8 mouse cellular contexts compared by ENCODE assay signal in the genomic region with DNA sequence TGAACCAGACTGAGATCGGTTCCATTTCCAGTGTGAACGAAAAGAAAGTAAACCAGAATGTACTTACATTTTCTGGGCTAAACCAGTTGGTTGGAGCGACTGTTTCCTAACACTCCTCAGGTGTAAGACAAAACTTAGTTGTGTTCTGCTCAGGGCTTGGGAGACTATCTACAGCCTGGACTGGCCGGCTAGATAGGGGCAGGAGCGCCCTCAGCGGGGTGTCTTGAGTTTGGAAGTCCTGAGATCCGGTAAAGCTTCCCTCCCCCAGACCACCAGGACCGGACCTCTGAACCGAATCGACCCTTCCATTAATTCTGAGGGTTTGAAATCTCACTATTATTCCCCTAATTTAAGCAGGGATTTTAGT. TPM values are rescaled to one million over a fixed set of nuclear protein-coding genes. Genes with fewer than 3 reads are reported as not detected.
DNase-seq lines count a peak whose midpoint lies in the region; ATAC-seq lines count a peak whose summit lies in the region.

No protein-coding gene starts in this region.

- H3K27me3 ChIP-seq in forebrain, embryonic 12.5 days = no peaks in the 10 kb centered on the region
- H3K27me3 ChIP-seq in intestine, embryonic 16.5 days (replicated peaks; ENCODE audit: control insufficient read depth, insufficient read depth, low read length) = no peaks in the 10 kb centered on the region
- no peaks in the 10 kb centered on the region for H3K27me3 ChIP-seq in neural tube, embryonic 14.5 days (ENCODE audit: control insufficient read depth, insufficient read depth, low read length)

- peak overlapping the region; percentile 79 for H3K27ac ChIP-seq in forebrain, embryonic 12.5 days
- peak overlapping the region; percentile 46; the same call in 1 of the 2 replicates for H3K27ac ChIP-seq in intestine, embryonic 16.5 days (ENCODE audit: low read length)
- H3K27ac ChIP-seq in neural tube, embryonic 14.5 days (ENCODE audit: low read depth, low read length) = peak overlapping the region; percentile 48

- ATAC-seq in forebrain, embryonic 12.5 days (ENCODE audit: low FRiP score) = peak; percentile 37
- ATAC-seq in intestine, embryonic 16.5 days = peak; percentile 72
- ATAC-seq in neural tube, embryonic 14.5 days (ENCODE audit: low read depth) = peak; percentile 35; the same call in 1 of the 2 replicates

- peaks cover 38% of the 10 kb centered on the region for H3K4me1 ChIP-seq in forebrain, embryonic 12.5 days
- peaks cover 7% of the 10 kb centered on the region for H3K4me1 ChIP-seq in intestine, embryonic 16.5 days (ENCODE audit: control insufficient read depth, insufficient read depth, low read length)
- H3K4me1 ChIP-seq in neural tube, embryonic 14.5 days (ENCODE audit: control insufficient read depth, insufficient read depth, low read length) = peaks cover 2% of the 10 kb centered on the region; the same call in 1 of the 2 replicates

- peak; percentile 35 for DNase-seq in ovary, adult 18-20 months (ENCODE audit: low spot score)
- DNase-seq in ovary, postnatal 10 days (ENCODE audit: low spot score) = no peak
- peak; percentile 58 to 60 for DNase-seq in lung, adult 18-20 months
- DNase-seq in MN1 (ENCODE audit: low spot score) = no peak
- DNase-seq in thymus, postnatal 25 days = no peak

- H3K4me3 ChIP-seq in forebrain, embryonic 12.5 days (replicated peaks) = peak overlapping the region; percentile 84
- peak overlapping the region; percentile 75 for H3K4me3 ChIP-seq in intestine, embryonic 16.5 days (ENCODE audit: low read length)
- H3K4me3 ChIP-seq in neural tube, embryonic 14.5 days (ENCODE audit: low read depth, low read length) = peak overlapping the region; percentile 82

- H3K36me3 ChIP-seq in forebrain, embryonic 12.5 days (replicated peaks) = no peaks in the 10 kb centered on the region
- no peaks in the 10 kb centered on the region for H3K36me3 ChIP-seq in intestine, embryonic 16.5 days (ENCODE audit: control insufficient read depth, insufficient read depth, low read length)
- H3K36me3 ChIP-seq in neural tube, embryonic 14.5 days (ENCODE audit: control insufficient read depth, insufficient read depth, low read length) = no peaks in the 10 kb centered on the region

- WGBS in forebrain, embryonic 12.5 days = under 1% methylated on average over 10 of the region's 10 CpGs
- 2% methylated on average over 10 of the region's 10 CpGs for WGBS in intestine, embryonic 16.5 days
- 0% methylated on average over 10 of the region's 10 CpGs for WGBS in neural tube, embryonic 14.5 days

- H3K4me2 ChIP-seq in forebrain, embryonic 12.5 days = peak overlapping the region; percentile 91
- H3K4me2 ChIP-seq in intestine, embryonic 16.5 days (ENCODE audit: low read depth, low read length) = peak overlapping the region; percentile 89
- H3K4me2 ChIP-seq in neural tube, embryonic 14.5 days (ENCODE audit: low read depth, low read length) = peak overlapping the region; percentile 95

- H3K9ac ChIP-seq in forebrain, embryonic 12.5 days = peak overlapping the region; percentile 88; the same call in 1 of the 2 replicates
- H3K9ac ChIP-seq in intestine, embryonic 16.5 days (ENCODE audit: low read depth, low read length) = peak overlapping the region; percentile 84
- H3K9ac ChIP-seq in neural tube, embryonic 14.5 days (replicated peaks; ENCODE audit: low read depth, low read length) = peak overlapping the region; percentile 81; the same call in 1 of the 2 replicates

- H3K9me3 ChIP-seq in forebrain, embryonic 12.5 days = no peaks in the 10 kb centered on the region
- no peaks in the 10 kb centered on the region; the same call in 1 of the 2 replicates for H3K9me3 ChIP-seq in intestine, embryonic 16.5 days (ENCODE audit: control insufficient read depth, low read length)
- H3K9me3 ChIP-seq in neural tube, embryonic 14.5 days (ENCODE audit: control insufficient read depth, low read length) = no peaks in the 10 kb centered on the region

RNA-seq across cellular contexts. Expression of a gene that starts 0.7 kb away (rescaled TPM):
- polyA plus RNA-seq in forebrain, embryonic 12.5 days (2016; fragmentation: Nextera tagmentation; extraction: Ambion mirVana) = 55.1 and 59.8 TPM in 2 replicates
- 11.5 and 11.7 TPM in 2 replicates for polyA plus RNA-seq in intestine, embryonic 16.5 days (2015; fragmentation: Nextera tagmentation; extraction: Ambion mirVana)
- 10.0 and 16.1 TPM in 2 replicates for polyA plus RNA-seq in neural tube, embryonic 14.5 days (2014; fragmentation: Nextera tagmentation; extraction: Ambion mirVana)

Comparison
In these comparisons a context has a peak if more than half of its experiments do, and no peak if none do; other contexts are left out.
1. DNase-seq: peak in ovary, adult 18-20 months (single experiment) and lung, adult 18-20 months (2 of 2); none in ovary, postnatal 10 days (single experiment), MN1 (single experiment) and thymus, postnatal 25 days (single experiment).
2. Peak in every context shown above with its lines, with median percentiles within 50 percentile points of each other: ATAC-seq, H3K27ac ChIP-seq, H3K4me2 ChIP-seq, H3K4me3 ChIP-seq and H3K9ac ChIP-seq.